Mouse (Mus musculus): ENCODE measurements around the gene Ankzf1. TPM values are rescaled to one million over a fixed set of nuclear protein-coding genes. Genes with fewer than 3 reads are reported as not detected.
"Not testable (repeated sequence)": the region's sequence is repeated elsewhere in the genome, so short reads cannot be mapped to it uniquely, and the experiment has no call there.

Ankzf1 gene
- total RNA-seq, 4 experiments from 2014 or later, result 7.7 to 13.9 (median 10.2) TPM

- DNase-seq (ENCODE audit: low spot score), result no peak
These were observed 31.6 kb downstream of the Ankzf1 start for GRCm38 (mm10) chr1:75223532-75223931.

GRCm38 (mm10) chr1:75225473-75225872, 33.5 kb downstream of the Ankzf1 start:
- no peak for DNase-seq (ENCODE audit: low spot score)

GRCm38 (mm10) chr1:75226138-75226537, 34.2 kb downstream of the Ankzf1 start:
- no peak for DNase-seq (ENCODE audit: low spot score)

- DNase-seq (ENCODE audit: low spot score), result no peak
These were observed 35.7 kb downstream of the Ankzf1 start for GRCm38 (mm10) chr1:75227653-75228052.

- no peak for DNase-seq (ENCODE audit: low spot score)
These were observed 37.2 kb downstream of the Ankzf1 start for GRCm38 (mm10) chr1:75229158-75229557.

- DNase-seq (ENCODE audit: low spot score), result no peak
These were observed 38.5 kb downstream of the Ankzf1 start for GRCm38 (mm10) chr1:75230335-75230994.

- DNase-seq (ENCODE audit: low spot score), result no peak
These were observed 39.3 kb downstream of the Ankzf1 start for GRCm38 (mm10) chr1:75231224-75231623.

- DNase-seq (ENCODE audit: low spot score), result no peak
These were observed 39.8 kb downstream of the Ankzf1 start, which contains the start of gene A630095N17Rik for GRCm38 (mm10) chr1:75231664-75232152. Gene A630095N17Rik, minus strand, starts transcription at chr1:75232102.

GRCm38 (mm10) chr1:75232489-75232888, 40.5 kb downstream of the Ankzf1 start:
- not testable (repeated sequence) for DNase-seq (ENCODE audit: low spot score)

GRCm38 (mm10) chr1:75234606-75235005, 42.7 kb downstream of the Ankzf1 start:
- DNase-seq (ENCODE audit: low spot score), result peak; percentile 64

GRCm38 (mm10) chr1:75236117-75237050, 44.4 kb downstream of the Ankzf1 start, which contains the start of gene Dnajb2:
Gene Dnajb2, plus strand, starts transcription at chr1:75236406.
- DNase-seq (ENCODE audit: low spot score), result peak; percentile 90

GRCm38 (mm10) chr1:75239591-75239990, 47.6 kb downstream of the Ankzf1 start:
- peak; percentile 68 for DNase-seq (ENCODE audit: low spot score)

- no peak for DNase-seq (ENCODE audit: low spot score)
These were observed 51.5 kb downstream of the Ankzf1 start for GRCm38 (mm10) chr1:75243411-75243810.

- no peak for DNase-seq (ENCODE audit: low spot score)
These were observed 52.4 kb downstream of the Ankzf1 start for GRCm38 (mm10) chr1:75244175-75244826.

GRCm38 (mm10) chr1:75244836-75245235, 52.9 kb downstream of the Ankzf1 start:
- DNase-seq (ENCODE audit: low spot score), result no peak

- no peak for DNase-seq (ENCODE audit: low spot score)
These were observed 55.4 kb downstream of the Ankzf1 start for GRCm38 (mm10) chr1:75247071-75247930.

- DNase-seq (ENCODE audit: low spot score), result peak; percentile 68
These were observed 56.3 kb downstream of the Ankzf1 start for GRCm38 (mm10) chr1:75248041-75248772.

Measured in heart, adult 8-10 months (tissue).